ENCODE assay signal across 22 mouse cellular contexts in the genomic region with DNA sequence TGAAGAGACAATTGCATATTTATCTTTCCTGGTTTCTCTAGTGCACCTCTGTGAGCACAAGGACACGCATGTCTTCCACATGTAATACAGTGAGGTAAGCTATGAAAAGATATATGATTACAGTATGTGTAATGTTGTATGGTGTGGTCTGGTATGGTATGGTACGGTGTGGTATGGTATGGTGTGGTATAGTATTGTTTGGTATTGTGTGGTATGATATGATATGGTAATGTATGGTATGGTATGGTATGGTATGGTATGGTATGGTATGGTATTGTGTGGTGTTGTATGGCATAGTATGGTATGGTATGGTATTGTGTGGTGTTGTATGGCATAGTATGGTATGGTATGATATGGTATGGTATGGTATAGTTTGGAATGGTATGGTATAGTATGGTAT.
DNase-seq lines count a peak whose midpoint lies in the region; ATAC-seq and TF ChIP-seq lines count a peak whose summit lies in the region.
"Had no signal": no experiment of that assay in that cellular context is flagged by ENCODE, and none has a peak within 500 bp of the region (broad histone marks: within the 10 kb centered on the region; RNA-seq: fewer than 3 reads in every experiment).

No protein-coding gene starts in this region.

- H3K4me1 ChIP-seq in hindbrain, embryonic 12.5 days: no peaks in the 10 kb centered on the region
- H3K4me1 ChIP-seq in hindbrain, postnatal 0 days (ENCODE audit: insufficient read depth, low read length): no peaks in the 10 kb centered on the region
- no peaks in the 10 kb centered on the region for H3K4me1 ChIP-seq in liver, embryonic 11.5 days (replicated peaks; ENCODE audit: control insufficient read depth, insufficient read depth, low read length)
- H3K4me1 ChIP-seq in liver, postnatal 0 days (ENCODE audit: insufficient read depth): no peaks in the 10 kb centered on the region
- H3K4me1 ChIP-seq in midbrain, embryonic 13.5 days (replicated peaks): no peaks in the 10 kb centered on the region
- no peaks in the 10 kb centered on the region for H3K4me1 ChIP-seq in midbrain, embryonic 15.5 days
- H3K4me1 ChIP-seq: embryonic facial prominence, embryonic 13.5 days; embryonic facial prominence, embryonic 15.5 days; forebrain, embryonic 10.5 days; forebrain, embryonic 12.5 days had no signal

- peak; percentile 67 for ATAC-seq in hindbrain, embryonic 12.5 days (ENCODE audit: low FRiP score)
- no peak for ATAC-seq in hindbrain, postnatal 0 days
- ATAC-seq in liver, embryonic 11.5 days (replicated peaks; ENCODE audit: low FRiP score): 0 out of 2 replicates have a peak, but pooled peaks have one; percentile 29
- no peak for ATAC-seq in liver, postnatal 0 days
- peak; percentile 50; the same call in 1 of the 2 replicates for ATAC-seq in midbrain, embryonic 13.5 days
- ATAC-seq in midbrain, embryonic 15.5 days (replicated peaks): no peak
- ATAC-seq: forebrain, embryonic 14.5 days had no signal

- 89% methylated on average over 2 of the region's 2 CpGs for WGBS in hindbrain, embryonic 12.5 days
- 96% methylated on average over 2 of the region's 2 CpGs for WGBS in hindbrain, postnatal 0 days
- 74% methylated on average over 2 of the region's 2 CpGs for WGBS in liver, embryonic 11.5 days
- WGBS in liver, postnatal 0 days (ENCODE audit: insufficient replicate concordance): 76% methylated on average over 2 of the region's 2 CpGs
- WGBS in midbrain, embryonic 13.5 days: 94% methylated on average over 2 of the region's 2 CpGs
- WGBS in midbrain, embryonic 15.5 days: 97% methylated on average over 2 of the region's 2 CpGs

- H3K36me3 ChIP-seq in hindbrain, embryonic 12.5 days: no peaks in the 10 kb centered on the region
- H3K36me3 ChIP-seq in hindbrain, postnatal 0 days (ENCODE audit: insufficient read depth, low read length): no peaks in the 10 kb centered on the region
- H3K36me3 ChIP-seq in liver, embryonic 11.5 days (ENCODE audit: control insufficient read depth, insufficient read depth, low read length): no peaks in the 10 kb centered on the region
- no peaks in the 10 kb centered on the region for H3K36me3 ChIP-seq in liver, postnatal 0 days (replicated peaks; ENCODE audit: insufficient read depth, low read length)
- no peaks in the 10 kb centered on the region for H3K36me3 ChIP-seq in midbrain, embryonic 13.5 days
- H3K36me3 ChIP-seq in midbrain, embryonic 15.5 days (replicated peaks): no peaks in the 10 kb centered on the region
- H3K36me3 ChIP-seq: embryonic facial prominence, embryonic 13.5 days; embryonic facial prominence, embryonic 15.5 days; forebrain, embryonic 10.5 days; forebrain, embryonic 12.5 days had no signal

- H3K9me3 ChIP-seq in hindbrain, embryonic 12.5 days (replicated peaks): no peaks in the 10 kb centered on the region
- no peaks in the 10 kb centered on the region for H3K9me3 ChIP-seq in hindbrain, postnatal 0 days (ENCODE audit: low read length)
- no peaks in the 10 kb centered on the region for H3K9me3 ChIP-seq in liver, embryonic 11.5 days (ENCODE audit: control insufficient read depth, low read length)
- H3K9me3 ChIP-seq in liver, postnatal 0 days (ENCODE audit: low read length): no peaks in the 10 kb centered on the region
- no peaks in the 10 kb centered on the region for H3K9me3 ChIP-seq in midbrain, embryonic 13.5 days
- no peaks in the 10 kb centered on the region for H3K9me3 ChIP-seq in midbrain, embryonic 15.5 days
- H3K9me3 ChIP-seq: embryonic facial prominence, embryonic 13.5 days; embryonic facial prominence, embryonic 15.5 days; forebrain, embryonic 10.5 days; forebrain, embryonic 12.5 days had no signal

- TF ChIP-seq EP300 in liver, postnatal 0 days (IDR thresholded peaks at IDR 0.05; ENCODE audit: low read depth): no peak

- TF ChIP-seq CTCF in hindbrain, postnatal 0 days (IDR thresholded peaks at IDR 0.05; ENCODE audit: low read depth): no peak
- no peak for TF ChIP-seq CTCF in liver, postnatal 0 days (IDR thresholded peaks at IDR 0.05; ENCODE audit: low read depth)

- H3K9ac ChIP-seq in hindbrain, embryonic 12.5 days: no peak overlapping the region
- H3K9ac ChIP-seq in hindbrain, postnatal 0 days (replicated peaks; ENCODE audit: low read length): no peak overlapping the region
- no peak overlapping the region for H3K9ac ChIP-seq in liver, embryonic 11.5 days (ENCODE audit: low read depth, low read length)
- H3K9ac ChIP-seq in liver, postnatal 0 days (replicated peaks): no peak overlapping the region
- no peak overlapping the region for H3K9ac ChIP-seq in midbrain, embryonic 13.5 days (replicated peaks)
- no peak overlapping the region for H3K9ac ChIP-seq in midbrain, embryonic 15.5 days
- H3K9ac ChIP-seq: embryonic facial prominence, embryonic 13.5 days; embryonic facial prominence, embryonic 15.5 days; forebrain, embryonic 12.5 days had no signal

- H3K4me2 ChIP-seq in hindbrain, embryonic 12.5 days (replicated peaks): no peak overlapping the region
- no peak overlapping the region for H3K4me2 ChIP-seq in hindbrain, postnatal 0 days (ENCODE audit: low read depth, low read length)
- H3K4me2 ChIP-seq in liver, embryonic 11.5 days: no peak overlapping the region
- H3K4me2 ChIP-seq in liver, postnatal 0 days (ENCODE audit: low read depth, low read length): no peak overlapping the region
- no peak overlapping the region for H3K4me2 ChIP-seq in midbrain, embryonic 13.5 days (replicated peaks)
- H3K4me2 ChIP-seq in midbrain, embryonic 15.5 days: no peak overlapping the region
- H3K4me2 ChIP-seq: embryonic facial prominence, embryonic 13.5 days; embryonic facial prominence, embryonic 15.5 days; forebrain, embryonic 12.5 days had no signal

- no peaks in the 10 kb centered on the region for H3K27me3 ChIP-seq in hindbrain, embryonic 12.5 days
- H3K27me3 ChIP-seq in hindbrain, postnatal 0 days (ENCODE audit: insufficient read depth, low read length): no peaks in the 10 kb centered on the region
- H3K27me3 ChIP-seq in liver, embryonic 11.5 days (replicated peaks; ENCODE audit: control insufficient read depth, insufficient read depth, low read length): no peaks in the 10 kb centered on the region
- H3K27me3 ChIP-seq in liver, postnatal 0 days (ENCODE audit: insufficient read depth, low read length): no peaks in the 10 kb centered on the region
- no peaks in the 10 kb centered on the region for H3K27me3 ChIP-seq in midbrain, embryonic 13.5 days
- H3K27me3 ChIP-seq in midbrain, embryonic 15.5 days (replicated peaks): no peaks in the 10 kb centered on the region
- H3K27me3 ChIP-seq: embryonic facial prominence, embryonic 13.5 days; embryonic facial prominence, embryonic 15.5 days; forebrain, embryonic 12.5 days had no signal

- no peak overlapping the region for H3K27ac ChIP-seq in hindbrain, embryonic 12.5 days
- H3K27ac ChIP-seq in hindbrain, postnatal 0 days: no peak overlapping the region
- no peak overlapping the region for H3K27ac ChIP-seq in liver, embryonic 11.5 days (ENCODE audit: low read depth, low read length)
- H3K27ac ChIP-seq in liver, postnatal 0 days (ENCODE audit: low read depth): no peak overlapping the region
- no peak overlapping the region for H3K27ac ChIP-seq in midbrain, embryonic 13.5 days
- H3K27ac ChIP-seq in midbrain, embryonic 15.5 days: no peak overlapping the region
- H3K27ac ChIP-seq: embryonic facial prominence, embryonic 13.5 days; embryonic facial prominence, embryonic 15.5 days; forebrain, embryonic 10.5 days; forebrain, embryonic 12.5 days had no signal

- H3K4me3 ChIP-seq in hindbrain, embryonic 12.5 days: no peak overlapping the region
- no peak overlapping the region for H3K4me3 ChIP-seq in hindbrain, postnatal 0 days (ENCODE audit: low read length)
- H3K4me3 ChIP-seq in liver, embryonic 11.5 days (ENCODE audit: low read depth, low read length): no peak overlapping the region
- no peak overlapping the region for H3K4me3 ChIP-seq in liver, postnatal 0 days (ENCODE audit: low read depth, low read length)
- H3K4me3 ChIP-seq in midbrain, embryonic 13.5 days (replicated peaks): no peak overlapping the region
- H3K4me3 ChIP-seq in midbrain, embryonic 15.5 days: no peak overlapping the region
- H3K4me3 ChIP-seq: embryonic facial prominence, embryonic 13.5 days; embryonic facial prominence, embryonic 15.5 days; erythroblast, embryonic 14.5 days; forebrain, embryonic 10.5 days; forebrain, embryonic 12.5 days had no signal

- no peak for DNase-seq in hindbrain, postnatal 0 days (ENCODE audit: low spot score)
- DNase-seq in liver, embryonic 11.5 days (ENCODE audit: low spot score): no peak
- DNase-seq in liver, postnatal 0 days: no peak
- DNase-seq: adrenal gland, adult 2 months; adrenal gland, postnatal 10 days; adrenal gland, postnatal 25 days; cerebellum, adult 11 months; cerebellum, adult 18-20 months; cerebellum, adult 8-10 months; cerebellum, adult 9-11 months; cerebellum, postnatal 14 days; cerebellum, postnatal 36 days; embryo, embryonic 11 days had no signal

Comparison
In these comparisons a context has a peak if more than half of its experiments do, and no peak if none do; other contexts are left out.
1. ATAC-seq: peak in hindbrain, embryonic 12.5 days (single experiment), liver, embryonic 11.5 days (single experiment) and midbrain, embryonic 13.5 days (single experiment); none in hindbrain, postnatal 0 days (single experiment), liver, postnatal 0 days (single experiment) and midbrain, embryonic 15.5 days (single experiment).